Mouse (Mus musculus): ENCODE measurements at regions not wholly inside any gene's neighbourhood (a gene's known extent, or its start where the extent isn't known, plus 50 kb on each side); places are given as distances from the start of the nearest gene placed in this dataset.

- no peaks in the 10 kb centered on the region for H3K27me3 ChIP-seq (ENCODE audit: control insufficient read depth, insufficient read depth, low read length)
- no peaks in the 10 kb centered on the region for H3K9me3 ChIP-seq (ENCODE audit: control insufficient read depth, low read length)
- no peak overlapping the region for H3K9ac ChIP-seq (ENCODE audit: low read length)
- no peak overlapping the region for H3K4me3 ChIP-seq (ENCODE audit: low read depth, low read length)
- no peak overlapping the region for H3K4me2 ChIP-seq (ENCODE audit: low read depth)
- 0 out of 2 replicates have a peak, but pooled peaks cover under 1% of the 10 kb centered on the region for H3K4me1 ChIP-seq (ENCODE audit: control insufficient read depth, insufficient read depth, low read length)
- DNase-seq (ENCODE audit: low spot score): no peak
- no peaks in the 10 kb centered on the region for H3K36me3 ChIP-seq (ENCODE audit: control insufficient read depth, insufficient read depth, low read length)
- ATAC-seq (ENCODE audit: insufficient read depth, low FRiP score, low TSS enrichment): no peak
- no peak overlapping the region for H3K27ac ChIP-seq (ENCODE audit: low read depth, low read length)
- WGBS: 79% methylated on average over 8 of the region's 8 CpGs
Measured at GRCm38 (mm10) chr12:107334366-107334765, 154.1 kb upstream of the 3110018I06Rik start.

- ATAC-seq (ENCODE audit: insufficient read depth, low FRiP score, low TSS enrichment): no peak
- Histone ChIP-seq H3K9ac (ENCODE audit: low read length) (no peak overlapping the region; the same call in 1 of the 2 replicates), H3K4me2 (ENCODE audit: low read depth) (no peak overlapping the region), H3K4me3 (ENCODE audit: low read depth, low read length) (no peak overlapping the region), H3K27me3 (ENCODE audit: control insufficient read depth, insufficient read depth, low read length) (no peaks in the 10 kb centered on the region), H3K27ac (ENCODE audit: low read depth, low read length) (no peak overlapping the region), H3K36me3 (ENCODE audit: control insufficient read depth, insufficient read depth, low read length) (no peaks in the 10 kb centered on the region), H3K9me3 (ENCODE audit: control insufficient read depth, low read length) (no peaks in the 10 kb centered on the region), H3K4me1 (ENCODE audit: control insufficient read depth, insufficient read depth, low read length) (no peaks in the 10 kb centered on the region)
- DNase-seq (ENCODE audit: low spot score): no peak
- WGBS: 87% methylated on average over 12 of the region's 12 CpGs
Measured at GRCm38 (mm10) chr12:107335106-107335505, 153.3 kb upstream of the 3110018I06Rik start.

- H3K27ac ChIP-seq (ENCODE audit: low read depth, low read length): no peak overlapping the region
- H3K4me1 ChIP-seq (ENCODE audit: control insufficient read depth, insufficient read depth, low read length): no peaks in the 10 kb centered on the region
- no peaks in the 10 kb centered on the region for H3K27me3 ChIP-seq (ENCODE audit: control insufficient read depth, insufficient read depth, low read length)
- DNase-seq (ENCODE audit: low spot score): no peak
- H3K9ac ChIP-seq (ENCODE audit: low read length): no peak overlapping the region
- no peaks in the 10 kb centered on the region for H3K36me3 ChIP-seq (ENCODE audit: control insufficient read depth, insufficient read depth, low read length)
- no peaks in the 10 kb centered on the region for H3K9me3 ChIP-seq (ENCODE audit: control insufficient read depth, low read length)
- no peak overlapping the region for H3K4me2 ChIP-seq (ENCODE audit: low read depth)
- no peak overlapping the region for H3K4me3 ChIP-seq (ENCODE audit: low read depth, low read length)
- 88% methylated on average over 10 of the region's 10 CpGs for WGBS
- no peak for ATAC-seq (ENCODE audit: insufficient read depth, low FRiP score, low TSS enrichment)
Measured at GRCm38 (mm10) chr12:107338758-107339157, 149.7 kb upstream of the 3110018I06Rik start.

GRCm38 (mm10) chr12:107356211-107356610, 132.2 kb upstream of the 3110018I06Rik start:
- 67% methylated on average over 6 of the region's 6 CpGs for WGBS
- Histone ChIP-seq H3K4me1 (ENCODE audit: control insufficient read depth, insufficient read depth, low read length) (no peaks in the 10 kb centered on the region), H3K9me3 (ENCODE audit: control insufficient read depth, low read length) (no peaks in the 10 kb centered on the region), H3K36me3 (ENCODE audit: control insufficient read depth, insufficient read depth, low read length) (no peaks in the 10 kb centered on the region), H3K4me3 (ENCODE audit: low read depth, low read length) (no peak overlapping the region), H3K27me3 (ENCODE audit: control insufficient read depth, insufficient read depth, low read length) (no peaks in the 10 kb centered on the region), H3K27ac (ENCODE audit: low read depth, low read length) (no peak overlapping the region), H3K4me2 (ENCODE audit: low read depth) (no peak overlapping the region), H3K9ac (ENCODE audit: low read length) (no peak overlapping the region)
- no peak for ATAC-seq (ENCODE audit: insufficient read depth, low FRiP score, low TSS enrichment)
- DNase-seq (ENCODE audit: low spot score): no peak

GRCm38 (mm10) chr12:107356974-107357373, 131.5 kb upstream of the 3110018I06Rik start:
- H3K9me3 ChIP-seq (ENCODE audit: control insufficient read depth, low read length): no peaks in the 10 kb centered on the region
- H3K4me1 ChIP-seq (ENCODE audit: control insufficient read depth, insufficient read depth, low read length): no peaks in the 10 kb centered on the region
- no peak overlapping the region for H3K4me3 ChIP-seq (ENCODE audit: low read depth, low read length)
- no peak overlapping the region for H3K9ac ChIP-seq (ENCODE audit: low read length)
- H3K27ac ChIP-seq (ENCODE audit: low read depth, low read length): no peak overlapping the region
- DNase-seq (ENCODE audit: low spot score) (no peak), ATAC-seq (ENCODE audit: insufficient read depth, low FRiP score, low TSS enrichment) (no peak)
- H3K4me2 ChIP-seq (ENCODE audit: low read depth): no peak overlapping the region
- H3K27me3 ChIP-seq (ENCODE audit: control insufficient read depth, insufficient read depth, low read length): no peaks in the 10 kb centered on the region
- WGBS: 90% methylated on average over 7 of the region's 7 CpGs
- no peaks in the 10 kb centered on the region for H3K36me3 ChIP-seq (ENCODE audit: control insufficient read depth, insufficient read depth, low read length)

- Histone ChIP-seq H3K27ac (ENCODE audit: low read depth, low read length) (no peak overlapping the region), H3K36me3 (ENCODE audit: control insufficient read depth, insufficient read depth, low read length) (no peaks in the 10 kb centered on the region), H3K4me2 (ENCODE audit: low read depth) (no peak overlapping the region), H3K9ac (ENCODE audit: low read length) (no peak overlapping the region), H3K4me3 (ENCODE audit: low read depth, low read length) (no peak overlapping the region), H3K4me1 (ENCODE audit: control insufficient read depth, insufficient read depth, low read length) (no peaks in the 10 kb centered on the region), H3K9me3 (ENCODE audit: control insufficient read depth, low read length) (no peaks in the 10 kb centered on the region), H3K27me3 (ENCODE audit: control insufficient read depth, insufficient read depth, low read length) (no peaks in the 10 kb centered on the region)
- ATAC-seq (ENCODE audit: insufficient read depth, low FRiP score, low TSS enrichment) (no peak), DNase-seq (ENCODE audit: low spot score) (no peak)
- WGBS: 88% methylated on average over 12 of the region's 12 CpGs
Measured at GRCm38 (mm10) chr12:107360511-107360910, 127.9 kb upstream of the 3110018I06Rik start.

GRCm38 (mm10) chr12:107361606-107362005, 126.8 kb upstream of the 3110018I06Rik start:
- H3K27me3 ChIP-seq (ENCODE audit: control insufficient read depth, insufficient read depth, low read length): no peaks in the 10 kb centered on the region
- 95% methylated on average over 7 of the region's 7 CpGs for WGBS

GRCm38 (mm10) chr12:107362120-107362519, 126.3 kb upstream of the 3110018I06Rik start:
- Histone ChIP-seq H3K4me2 (ENCODE audit: low read depth) (no peak overlapping the region), H3K9me3 (ENCODE audit: control insufficient read depth, low read length) (no peaks in the 10 kb centered on the region), H3K36me3 (ENCODE audit: control insufficient read depth, insufficient read depth, low read length) (no peaks in the 10 kb centered on the region), H3K9ac (ENCODE audit: low read length) (no peak overlapping the region), H3K4me3 (ENCODE audit: low read depth, low read length) (no peak overlapping the region), H3K4me1 (ENCODE audit: control insufficient read depth, insufficient read depth, low read length) (no peaks in the 10 kb centered on the region), H3K27ac (ENCODE audit: low read depth, low read length) (no peak overlapping the region), H3K27me3 (ENCODE audit: control insufficient read depth, insufficient read depth, low read length) (no peaks in the 10 kb centered on the region)
- DNase-seq (ENCODE audit: low spot score) (no peak), ATAC-seq (ENCODE audit: insufficient read depth, low FRiP score, low TSS enrichment) (no peak)
- 78% methylated on average over 10 of the region's 10 CpGs for WGBS

More at GRCm38 (mm10) chr12:107361606-107362005, 126.8 kb upstream of the 3110018I06Rik start:
- no peak overlapping the region for H3K27ac ChIP-seq (ENCODE audit: low read depth, low read length)
- H3K4me1 ChIP-seq (ENCODE audit: control insufficient read depth, insufficient read depth, low read length): no peaks in the 10 kb centered on the region
- no peaks in the 10 kb centered on the region for H3K36me3 ChIP-seq (ENCODE audit: control insufficient read depth, insufficient read depth, low read length)
- no peaks in the 10 kb centered on the region for H3K9me3 ChIP-seq (ENCODE audit: control insufficient read depth, low read length)
- no peak overlapping the region for H3K9ac ChIP-seq (ENCODE audit: low read length)
- no peak for DNase-seq (ENCODE audit: low spot score)
- H3K4me3 ChIP-seq (ENCODE audit: low read depth, low read length): no peak overlapping the region
- no peak for ATAC-seq (ENCODE audit: insufficient read depth, low FRiP score, low TSS enrichment)
- H3K4me2 ChIP-seq (ENCODE audit: low read depth): no peak overlapping the region

- no peaks in the 10 kb centered on the region for H3K4me1 ChIP-seq (ENCODE audit: control insufficient read depth, insufficient read depth, low read length)
- DNase-seq (ENCODE audit: low spot score) (no peak), ATAC-seq (ENCODE audit: insufficient read depth, low FRiP score, low TSS enrichment) (no peak)
- H3K4me2 ChIP-seq (ENCODE audit: low read depth): no peak overlapping the region
- H3K9me3 ChIP-seq (ENCODE audit: control insufficient read depth, low read length): no peaks in the 10 kb centered on the region
- no peaks in the 10 kb centered on the region for H3K27me3 ChIP-seq (ENCODE audit: control insufficient read depth, insufficient read depth, low read length)
- H3K27ac ChIP-seq (ENCODE audit: low read depth, low read length): no peak overlapping the region
- H3K9ac ChIP-seq (ENCODE audit: low read length): no peak overlapping the region
- H3K4me3 ChIP-seq (ENCODE audit: low read depth, low read length): no peak overlapping the region
- H3K36me3 ChIP-seq (ENCODE audit: control insufficient read depth, insufficient read depth, low read length): no peaks in the 10 kb centered on the region
- WGBS: 88% methylated on average over 7 of the region's 7 CpGs
Measured at GRCm38 (mm10) chr12:107372254-107372653, 116.2 kb upstream of the 3110018I06Rik start.
